Mouse (Mus musculus) right cerebral cortex, postnatal 4 days (tissue): ENCODE data around the gene 2210407C18Rik.

Experiments used
- DNase-seq: peaks from one replicate; pipeline ENCODE4 v3.0.0-alpha.2; 2022

The 2210407C18Rik gene

GRCm38 (mm10) chr11:58597837-58598236 lies 18.0 kb downstream of the 2210407C18Rik start:
- no peak for DNase-seq

- no peak for DNase-seq
Measured at GRCm38 (mm10) chr11:58594814-58595213, 21.1 kb downstream of the 2210407C18Rik start, which contains the start of gene Olfr324. Gene Olfr324 (plus strand): TSS chr11:58595114.

GRCm38 (mm10) chr11:58588620-58589250 lies 27.1 kb downstream of the 2210407C18Rik start:
- no peak for DNase-seq

GRCm38 (mm10) chr11:58587898-58588348 lies 28.0 kb downstream of the 2210407C18Rik start:
- DNase-seq: peak; percentile 47

- peak; percentile 67 for DNase-seq
Measured at GRCm38 (mm10) chr11:58578636-58579035, 37.2 kb downstream of the 2210407C18Rik start.

- DNase-seq: no peak
Measured at GRCm38 (mm10) chr11:58577430-58577829, 38.4 kb downstream of the 2210407C18Rik start, which contains the start of gene Olfr325. Gene Olfr325 (plus strand): TSS chr11:58577730.

GRCm38 (mm10) chr11:58570405-58570804 lies 45.5 kb downstream of the 2210407C18Rik start, which contains the start of gene Olfr224:
Gene Olfr224 (minus strand): TSS chr11:58570553.
- no peak for DNase-seq
